Mouse (Mus musculus) olfactory bulb, adult 2 months (tissue): Measurements from ENCODE around the gene Tnpo2.
"Not testable (repeated sequence)": the region's sequence is repeated elsewhere in the genome, so short reads cannot be mapped to it uniquely, and the experiment has no call there.

Experiments used
- CTCF ChIP-seq: fragments of 200-500 bp; IDR thresholded peaks from 2 replicates; pipeline ENCODE4 v1.5.1; 2012; ENCODE audit warnings: low read depth, mild to moderate bottlenecking, low read length, moderate library complexity; ENCODE audit not compliant: insufficient read depth
- POLR2A ChIP-seq: fragments of 200-500 bp; IDR thresholded peaks from 2 replicates; pipeline ENCODE4 v1.6.1; 2012; ENCODE audit warnings: mild to moderate bottlenecking, low read depth, low read length, moderate library complexity; ENCODE audit not compliant: insufficient read depth

- TF ChIP-seq POLR2A, CTCF: not testable (repeated sequence)
Measured at GRCm38 (mm10) chr8:85082169-85082568, 45.5 kb downstream of the Tnpo2 start.
